Mouse (Mus musculus) limb, embryonic 10.5 days (tissue): ENCODE results near the gene Jph2. TPM values are rescaled to one million over a fixed set of nuclear protein-coding genes. Genes with fewer than 3 reads are reported as not detected.

Source experiments
- DNase-seq: peaks from one replicate; pipeline ENCODE4 v3.0.0-alpha.2; 2017; ENCODE audit warnings: low spot score
- H3K27ac ChIP-seq: fragments of 300-500 bp; sonication (generic); 2 replicates; pipeline ENCODE4 v1.5.1; 2016; ENCODE audit warnings: mild to moderate bottlenecking
- H3K27me3 ChIP-seq: fragments of 300-500 bp; sonication (generic); 2 replicates; pipeline ENCODE4 v1.6.1; 2016; ENCODE audit warnings: low read depth, mild to moderate bottlenecking; ENCODE audit not compliant: poor library complexity, severe bottlenecking
- H3K36me3 ChIP-seq: fragments of 300-500 bp; sonication (generic); 2 replicates; pipeline ENCODE4 v1.6.1; 2016; ENCODE audit warnings: mild to moderate bottlenecking, moderate library complexity
- H3K4me1 ChIP-seq: fragments of 300-500 bp; sonication (generic); 2 replicates; pipeline ENCODE4 v1.6.1; 2016
- H3K4me3 ChIP-seq: fragments of 300-500 bp; sonication (generic); 2 replicates; pipeline ENCODE4 v1.5.1; 2016; ENCODE audit warnings: mild to moderate bottlenecking, moderate library complexity
- H3K9me3 ChIP-seq: fragments of 300-500 bp; sonication (generic); replicated peaks from 2 replicates; pipeline ENCODE4 v1.6.1; 2016; ENCODE audit warnings: mild to moderate bottlenecking
- WGBS: fragments of 180-500 bp; shearing (Covaris S2); methylation state at CpG from one replicate; pipeline ENCODE4 v1.1.7; 2016; 5-methylcytosine and 5-hydroxymethylcytosine counted together
- polyA plus RNA-seq: library from polyadenylated mRNA; unstranded; fragments of >200 nt; fragmentation: Nextera tagmentation; extraction: Ambion mirVana; gene quantifications from 2 replicates; pipeline ENCODE4 v1.2.1, GENCODE M21; 2016

Jph2 gene
- polyA plus RNA-seq, 1 experiment from 2014 or later, result 0.71 TPM

- H3K27ac ChIP-seq, result no peak overlapping the region
- no peaks in the 10 kb centered on the region for H3K36me3 ChIP-seq
- no peak overlapping the region for H3K4me3 ChIP-seq
- peaks cover 43% of the 10 kb centered on the region for H3K27me3 ChIP-seq
- WGBS, result 92% methylated on average over 1 of the region's 1 CpGs
- peaks cover 13% of the 10 kb centered on the region for H3K4me1 ChIP-seq
- H3K9me3 ChIP-seq, result no peaks in the 10 kb centered on the region
- no peak for DNase-seq
These were observed 25.2 kb downstream of the Jph2 start for GRCm38 (mm10) chr2:163372627-163373026.

GRCm38 (mm10) chr2:163370175-163370574 is 27.6 kb downstream of the Jph2 start:
- WGBS, result 62% methylated on average over 4 of the region's 4 CpGs
- H3K9me3 ChIP-seq, result no peaks in the 10 kb centered on the region
- no peak for DNase-seq
- H3K27me3 ChIP-seq, result peaks cover 18% of the 10 kb centered on the region
- H3K36me3 ChIP-seq, result no peaks in the 10 kb centered on the region
- H3K4me1 ChIP-seq, result 0 out of 2 replicates have a peak, but pooled peaks cover 5% of the 10 kb centered on the region
- H3K4me3 ChIP-seq, result no peak overlapping the region
- H3K27ac ChIP-seq, result no peak overlapping the region

- H3K27ac ChIP-seq, result no peak overlapping the region
- DNase-seq, result no peak
- H3K27me3 ChIP-seq, result no peaks in the 10 kb centered on the region
- H3K4me3 ChIP-seq, result no peak overlapping the region
- 83% methylated on average over 18 of the region's 18 CpGs for WGBS
- peaks cover 13% of the 10 kb centered on the region for H3K4me1 ChIP-seq
- no peaks in the 10 kb centered on the region for H3K36me3 ChIP-seq
- H3K9me3 ChIP-seq, result no peaks in the 10 kb centered on the region
These were observed 32.8 kb downstream of the Jph2 start for GRCm38 (mm10) chr2:163364785-163365541.

GRCm38 (mm10) chr2:163362940-163363921 is 34.6 kb downstream of the Jph2 start:
- WGBS, result 78% methylated on average over 12 of the region's 12 CpGs
- no peak overlapping the region for H3K27ac ChIP-seq
- no peaks in the 10 kb centered on the region for H3K9me3 ChIP-seq
- H3K27me3 ChIP-seq, result no peaks in the 10 kb centered on the region
- H3K4me3 ChIP-seq, result no peak overlapping the region
- peaks cover 8% of the 10 kb centered on the region for H3K4me1 ChIP-seq
- no peaks in the 10 kb centered on the region for H3K36me3 ChIP-seq
- DNase-seq, result no peak

DNA sequence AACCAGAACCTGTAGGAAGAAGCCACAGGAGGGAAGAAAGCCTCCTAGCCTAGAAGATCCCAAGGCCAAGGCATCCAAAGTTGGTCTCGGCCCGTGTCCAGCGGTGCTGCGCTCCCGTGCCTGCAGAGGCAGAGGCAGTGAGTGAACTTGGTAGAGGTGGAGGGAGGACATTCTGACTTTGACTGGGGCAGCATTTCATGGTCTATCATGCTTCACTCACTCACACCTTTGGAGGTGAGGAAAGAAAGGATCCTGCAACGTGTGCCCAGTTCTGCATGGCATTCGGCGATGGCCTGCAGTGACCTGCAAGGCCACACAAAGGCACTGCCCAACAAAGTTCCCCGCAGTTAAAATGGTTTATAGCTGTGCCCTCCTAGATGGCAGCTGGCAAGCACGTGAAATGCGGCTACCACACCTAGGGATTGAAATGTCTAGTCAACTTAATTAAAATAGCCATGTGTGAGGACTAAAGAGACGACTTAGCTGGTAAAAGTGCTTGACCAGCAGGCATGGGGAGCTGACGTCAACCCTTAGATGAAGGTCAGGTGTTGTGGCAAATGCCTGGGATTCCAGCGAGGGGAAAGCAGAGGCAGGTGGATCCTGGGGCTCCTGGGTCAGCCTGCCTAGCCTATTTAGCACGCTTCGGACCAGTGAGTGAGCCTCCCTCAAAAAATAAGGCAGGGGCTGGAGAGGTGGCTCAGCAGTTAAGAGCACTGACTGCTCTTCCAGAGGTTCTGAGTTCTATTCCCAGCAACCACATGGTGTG is 36.8 kb downstream of the Jph2 start:
- Histone ChIP-seq H3K4me1 (peaks cover 8% of the 10 kb centered on the region), H3K27ac (no peak overlapping the region), H3K4me3 (no peak overlapping the region), H3K9me3 (no peaks in the 10 kb centered on the region), H3K27me3 (no peaks in the 10 kb centered on the region), H3K36me3 (no peaks in the 10 kb centered on the region)
- 78% methylated on average over 16 of the region's 16 CpGs for WGBS
- DNase-seq, result no peak

GRCm38 (mm10) chr2:163359253-163359652 is 38.5 kb downstream of the Jph2 start:
- Histone ChIP-seq H3K27ac (no peak overlapping the region), H3K27me3 (no peaks in the 10 kb centered on the region), H3K4me1 (peaks cover 8% of the 10 kb centered on the region), H3K9me3 (no peaks in the 10 kb centered on the region), H3K36me3 (no peaks in the 10 kb centered on the region), H3K4me3 (no peak overlapping the region)
- no peak for DNase-seq
- 66% methylated on average over 2 of the region's 2 CpGs for WGBS

DNA sequence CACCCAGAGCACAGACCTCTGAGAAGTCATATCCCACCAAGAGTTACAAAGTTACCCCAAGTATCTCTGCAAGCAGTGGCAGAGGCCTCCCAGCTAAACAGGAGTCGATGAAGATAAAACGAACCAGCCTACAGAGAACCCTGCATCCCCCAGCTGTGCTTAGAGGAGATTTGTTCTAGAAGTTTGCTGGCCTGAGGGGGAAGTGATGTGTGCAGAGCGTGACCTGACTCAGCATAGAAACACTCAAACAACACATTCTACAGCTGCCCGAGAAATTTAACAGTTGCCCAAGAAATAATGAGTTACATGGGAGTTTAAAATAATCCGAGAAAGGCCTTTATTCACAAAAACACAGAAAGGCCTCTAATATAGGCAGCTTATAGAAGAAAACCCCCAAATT is 39.1 kb downstream of the Jph2 start:
- H3K4me3 ChIP-seq, result no peak overlapping the region
- no peaks in the 10 kb centered on the region for H3K9me3 ChIP-seq
- no peak for DNase-seq
- no peaks in the 10 kb centered on the region for H3K27me3 ChIP-seq
- no peak overlapping the region for H3K27ac ChIP-seq
- no peaks in the 10 kb centered on the region for H3K36me3 ChIP-seq
- H3K4me1 ChIP-seq, result peaks cover 14% of the 10 kb centered on the region
- WGBS, result 86% methylated on average over 5 of the region's 5 CpGs

- DNase-seq, result no peak
- Histone ChIP-seq H3K4me3 (no peak overlapping the region), H3K4me1 (peaks cover 13% of the 10 kb centered on the region), H3K36me3 (no peaks in the 10 kb centered on the region), H3K27me3 (no peaks in the 10 kb centered on the region), H3K9me3 (no peaks in the 10 kb centered on the region), H3K27ac (no peak overlapping the region)
- 87% methylated on average over 12 of the region's 12 CpGs for WGBS
These were observed 41.5 kb downstream of the Jph2 start for GRCm38 (mm10) chr2:163356113-163356840.

- WGBS, result 85% methylated on average over 8 of the region's 8 CpGs
- Histone ChIP-seq H3K4me1 (peaks cover 7% of the 10 kb centered on the region), H3K36me3 (no peaks in the 10 kb centered on the region), H3K27me3 (no peaks in the 10 kb centered on the region), H3K4me3 (no peak overlapping the region), H3K27ac (no peak overlapping the region), H3K9me3 (no peaks in the 10 kb centered on the region)
- no peak for DNase-seq
These were observed 42.1 kb downstream of the Jph2 start for GRCm38 (mm10) chr2:163355666-163356065.

DNA sequence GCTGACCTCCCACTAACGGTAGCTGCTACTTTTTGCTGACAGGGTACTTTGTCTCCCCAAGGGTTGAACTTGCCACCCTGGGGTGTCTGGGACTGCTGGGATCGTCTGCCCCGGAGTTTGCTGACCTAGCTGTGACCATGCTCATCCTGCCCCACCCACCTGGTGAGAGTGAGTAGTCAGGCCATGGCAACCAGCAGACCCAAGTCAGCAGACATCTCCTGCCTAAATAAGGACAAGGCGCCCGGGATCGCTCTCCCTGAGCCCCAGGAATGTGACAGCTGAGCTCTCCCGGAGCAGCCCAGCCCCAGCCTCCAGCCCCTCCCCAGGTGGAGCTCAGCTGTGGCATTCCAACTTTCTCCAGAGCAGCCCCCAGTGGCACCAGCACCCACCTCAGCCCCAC is 44.1 kb downstream of the Jph2 start:
- Histone ChIP-seq H3K9me3 (no peaks in the 10 kb centered on the region), H3K4me1 (peaks cover 6% of the 10 kb centered on the region; the same call in 1 of the 2 replicates), H3K4me3 (no peak overlapping the region), H3K27ac (no peak overlapping the region), H3K27me3 (no peaks in the 10 kb centered on the region), H3K36me3 (no peaks in the 10 kb centered on the region)
- DNase-seq, result no peak
- WGBS, result 18% methylated on average over 7 of the region's 7 CpGs

DNA sequence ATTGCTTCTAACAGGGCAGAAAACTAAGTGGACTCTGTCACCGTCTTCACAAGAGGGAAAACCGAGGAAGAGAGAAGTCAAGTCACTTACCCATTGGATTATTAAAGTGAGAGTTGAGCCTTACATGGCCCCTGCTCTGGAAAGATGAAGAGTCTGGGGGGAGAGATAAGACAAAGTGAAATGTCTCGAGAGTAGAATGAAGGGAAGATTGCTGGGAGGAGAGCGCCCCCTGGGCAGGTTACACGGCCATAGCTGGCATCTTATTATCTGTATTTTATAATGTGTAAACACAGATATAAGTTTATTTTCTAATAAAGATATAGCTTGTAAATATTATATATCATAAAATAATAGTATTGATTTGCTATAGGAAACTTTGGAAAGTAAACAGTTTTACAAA is 47.4 kb downstream of the Jph2 start:
- Histone ChIP-seq H3K4me3 (no peak overlapping the region), H3K4me1 (peaks cover 6% of the 10 kb centered on the region; the same call in 1 of the 2 replicates), H3K27me3 (no peaks in the 10 kb centered on the region), H3K27ac (no peak overlapping the region), H3K36me3 (no peaks in the 10 kb centered on the region), H3K9me3 (no peaks in the 10 kb centered on the region)
- 56% methylated on average over 5 of the region's 5 CpGs for WGBS
- DNase-seq, result no peak

GRCm38 (mm10) chr2:163349411-163349810 is 48.4 kb downstream of the Jph2 start:
- Histone ChIP-seq H3K4me3 (no peak overlapping the region), H3K4me1 (peaks cover 6% of the 10 kb centered on the region; the same call in 1 of the 2 replicates), H3K36me3 (no peaks in the 10 kb centered on the region), H3K9me3 (no peaks in the 10 kb centered on the region), H3K27me3 (no peaks in the 10 kb centered on the region), H3K27ac (no peak overlapping the region)
- no peak for DNase-seq
- WGBS, result 80% methylated on average over 9 of the region's 9 CpGs
